Mouse (Mus musculus) kidney, adult 2 months (tissue): ENCODE measurements around the gene Id3. TPM values are rescaled to one million over a fixed set of nuclear protein-coding genes. Genes with fewer than 3 reads are reported as not detected.

Source experiments
- DNase-seq: peaks from one replicate; pipeline ENCODE4 v3.0.0; 2021
- H3K27ac ChIP-seq: fragments of 200-500 bp; 2 replicates; pipeline ENCODE4 v1.5.1; 2012; ENCODE audit warnings: low read depth, low read length, control low read depth, inconsistent platforms; ENCODE audit not compliant: insufficient read depth
- H3K27me3 ChIP-seq: fragments of 200-500 bp; replicated peaks from 2 replicates; pipeline ENCODE4 v1.6.1; 2012; ENCODE audit warnings: mild to moderate bottlenecking, moderate library complexity, low read length, inconsistent platforms; ENCODE audit not compliant: control insufficient read depth, insufficient read depth
- H3K36me3 ChIP-seq: fragments of 200-500 bp; 2 replicates; pipeline ENCODE4 v1.6.1; 2012; ENCODE audit warnings: mild to moderate bottlenecking, moderate library complexity, low read length, inconsistent platforms; ENCODE audit not compliant: control insufficient read depth, insufficient read depth
- H3K4me1 ChIP-seq: fragments of 200-500 bp; 2 replicates; pipeline ENCODE4 v1.6.1; 2011; ENCODE audit warnings: low read length; ENCODE audit not compliant: control insufficient read depth, insufficient read depth
- H3K4me3 ChIP-seq: fragments of 200-500 bp; 2 replicates; pipeline ENCODE4 v1.5.1; 2011; ENCODE audit warnings: mild to moderate bottlenecking, low read depth, low read length, control low read depth; ENCODE audit not compliant: insufficient read depth
- CTCF ChIP-seq: fragments of 200-500 bp; conservative IDR thresholded peaks from 2 replicates; pipeline ENCODE4 v1.5.1; 2011; ENCODE audit warnings: low read depth, mild to moderate bottlenecking, control low read depth, low read length, moderate library complexity, mixed read lengths; ENCODE audit not compliant: insufficient read depth, insufficient read length
- POLR2A ChIP-seq: fragments of 200-500 bp; IDR thresholded peaks from one replicate; pipeline ENCODE4 v1.6.1; 2011; ENCODE audit warnings: low read depth, low read length, control low read depth
- WGBS: fragments of 180-500 bp; shearing (Covaris S2); methylation state at CpG from one replicate; pipeline ENCODE4 v1.1.7; 2018; 5-methylcytosine and 5-hydroxymethylcytosine counted together
- polyA plus RNA-seq: library from polyadenylated mRNA; depleted of rRNA; stranded (reverse); fragments of >200 nt; gene quantifications from 2 replicates; pipeline ENCODE4 v1.2.3, GENCODE M21; 2012

Id3 gene
- polyA plus RNA-seq, 1 experiment = 259 TPM

- TF ChIP-seq CTCF (peak; percentile 78), POLR2A (no peak)
- Histone ChIP-seq H3K27me3 (no peaks in the 10 kb centered on the region), H3K4me1 (peaks cover 5% of the 10 kb centered on the region; the same call in 1 of the 2 replicates), H3K36me3 (no peaks in the 10 kb centered on the region), H3K27ac (peak overlapping the region; percentile 44; the same call in 1 of the 2 replicates), H3K4me3 (peak overlapping the region; percentile 39)
- WGBS = 11% methylated on average over 15 of the region's 15 CpGs
- peak; percentile 89 for DNase-seq
Observed at GRCm38 (mm10) chr4:136179998-136180397, 36.7 kb downstream of the Id3 start.

GRCm38 (mm10) chr4:136180408-136181330 is 37.4 kb downstream of the Id3 start:
- Histone ChIP-seq H3K4me3 (peak overlapping the region; percentile 39), H3K27me3 (no peaks in the 10 kb centered on the region), H3K36me3 (no peaks in the 10 kb centered on the region), H3K4me1 (peaks cover 5% of the 10 kb centered on the region), H3K27ac (peak overlapping the region; percentile 44; the same call in 1 of the 2 replicates)
- WGBS = 25% methylated on average over 23 of the region's 23 CpGs
- DNase-seq = peak; percentile 95
- no peak for TF ChIP-seq CTCF
- no peak for TF ChIP-seq POLR2A

GRCm38 (mm10) chr4:136181367-136181766 is 38.1 kb downstream of the Id3 start:
- Histone ChIP-seq H3K4me1 (peaks cover 5% of the 10 kb centered on the region), H3K27ac (peak overlapping the region; percentile 17; the same call in 1 of the 2 replicates), H3K27me3 (no peaks in the 10 kb centered on the region), H3K4me3 (0 out of 2 replicates have a peak overlapping the region, but pooled peaks have one; percentile 2), H3K36me3 (no peaks in the 10 kb centered on the region)
- 37% methylated on average over 12 of the region's 12 CpGs for WGBS
- DNase-seq = no peak
- TF ChIP-seq CTCF = 0 out of 2 replicates have a peak, but pooled peaks have one; percentile 14
- TF ChIP-seq POLR2A = no peak

- no peak for TF ChIP-seq CTCF
- no peak for TF ChIP-seq POLR2A
- 55% methylated on average over 9 of the region's 9 CpGs for WGBS
- no peaks in the 10 kb centered on the region for H3K36me3 ChIP-seq
- peak; percentile 76 for DNase-seq
- peak overlapping the region; percentile 28; the same call in 1 of the 2 replicates for H3K27ac ChIP-seq
- peaks cover 5% of the 10 kb centered on the region for H3K4me1 ChIP-seq
- H3K4me3 ChIP-seq = no peak overlapping the region
- no peaks in the 10 kb centered on the region for H3K27me3 ChIP-seq
Observed at GRCm38 (mm10) chr4:136185375-136185774, 42.1 kb downstream of the Id3 start.

GRCm38 (mm10) chr4:136186315-136186714 is 43.0 kb downstream of the Id3 start:
- WGBS = 76% methylated on average over 8 of the region's 8 CpGs
- no peak for TF ChIP-seq POLR2A
- no peak for TF ChIP-seq CTCF
- Histone ChIP-seq H3K36me3 (no peaks in the 10 kb centered on the region), H3K27me3 (no peaks in the 10 kb centered on the region), H3K4me1 (no peaks in the 10 kb centered on the region; the same call in 1 of the 2 replicates), H3K4me3 (no peak overlapping the region), H3K27ac (no peak overlapping the region)
- DNase-seq = no peak

- DNase-seq = peak; percentile 70
Observed at GRCm38 (mm10) chr4:136186739-136187472, 43.6 kb downstream of the Id3 start.

More at GRCm38 (mm10) chr4:136186739-136187472, 43.6 kb downstream of the Id3 start:
- Histone ChIP-seq H3K27me3 (no peaks in the 10 kb centered on the region), H3K4me3 (no peak overlapping the region), H3K36me3 (no peaks in the 10 kb centered on the region), H3K4me1 (no peaks in the 10 kb centered on the region; the same call in 1 of the 2 replicates), H3K27ac (no peak overlapping the region)
- no peak for TF ChIP-seq CTCF
- no peak for TF ChIP-seq POLR2A
- 52% methylated on average over 23 of the region's 23 CpGs for WGBS
